Mouse (Mus musculus) frontal cortex, adult (tissue): Measurements from ENCODE around the gene Nup210.
"Not testable (repeated sequence)": the region's sequence is repeated elsewhere in the genome, so short reads cannot be mapped to it uniquely, and the experiment has no call there.

Source experiments
- ATAC-seq: cut with Nextera tagmentation; 2 replicates; pipeline ENCODE4 v1.9.2; 2017; ENCODE audit warnings: mild to moderate bottlenecking, moderate library complexity, mixed read lengths; ENCODE audit not compliant: low TSS enrichment

Gene Nup210

DNA sequence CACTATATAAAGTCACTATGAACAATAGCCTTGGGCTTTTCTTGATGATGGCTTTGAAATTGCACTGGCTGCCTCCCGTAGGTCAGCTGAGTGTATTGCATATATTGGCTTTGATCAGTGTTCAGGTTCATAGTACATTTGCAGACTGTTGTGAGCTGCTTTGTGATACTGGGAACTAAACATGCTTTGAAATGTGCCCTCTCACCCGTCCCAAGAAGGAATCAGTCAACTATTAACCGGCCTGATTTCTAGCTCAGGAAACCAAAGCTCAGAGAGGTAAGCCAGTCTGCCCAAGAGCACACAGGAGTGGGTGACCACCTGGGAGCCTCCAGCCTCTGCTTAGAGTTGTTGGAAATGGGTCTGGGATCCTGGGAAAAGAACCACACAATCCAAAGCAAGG, 28.4 kb upstream of the Nup210 start:
- ATAC-seq: no peak

GRCm38 (mm10) chr6:91139846-91140245, 23.2 kb upstream of the Nup210 start:
- ATAC-seq: peak; percentile 87

DNA sequence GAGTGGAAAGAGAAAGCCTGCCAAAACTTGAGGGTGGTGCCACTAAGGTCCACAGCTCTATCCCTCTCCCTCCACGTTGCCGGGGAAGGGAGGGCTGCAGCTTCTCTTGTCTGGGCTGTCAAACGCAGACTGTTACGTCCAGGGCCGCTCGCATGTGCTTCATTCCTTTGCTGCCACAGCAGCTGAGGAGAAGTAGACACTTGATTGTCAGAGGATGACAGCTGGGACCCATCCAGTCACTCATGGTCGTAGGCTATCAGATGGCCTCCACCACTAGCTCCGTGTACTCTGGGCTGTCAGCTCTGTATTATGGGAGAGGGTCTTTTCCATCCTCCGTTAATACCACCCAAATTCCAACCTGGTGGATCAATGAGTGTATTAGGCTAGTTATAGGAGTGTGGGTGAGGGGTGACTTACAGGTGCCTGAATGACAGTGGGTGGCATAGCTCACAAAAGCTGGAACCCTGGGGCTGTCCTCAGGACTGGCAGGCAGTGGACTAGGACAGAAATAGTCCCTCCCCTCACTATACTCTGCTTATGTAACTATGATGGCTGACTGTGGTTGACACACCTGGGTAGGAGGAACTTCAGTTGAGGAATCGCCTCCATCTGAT, 20.8 kb upstream of the Nup210 start:
- no peak for ATAC-seq

- ATAC-seq: no peak
Observed at GRCm38 (mm10) chr6:91130856-91131255, 14.2 kb upstream of the Nup210 start.

DNA sequence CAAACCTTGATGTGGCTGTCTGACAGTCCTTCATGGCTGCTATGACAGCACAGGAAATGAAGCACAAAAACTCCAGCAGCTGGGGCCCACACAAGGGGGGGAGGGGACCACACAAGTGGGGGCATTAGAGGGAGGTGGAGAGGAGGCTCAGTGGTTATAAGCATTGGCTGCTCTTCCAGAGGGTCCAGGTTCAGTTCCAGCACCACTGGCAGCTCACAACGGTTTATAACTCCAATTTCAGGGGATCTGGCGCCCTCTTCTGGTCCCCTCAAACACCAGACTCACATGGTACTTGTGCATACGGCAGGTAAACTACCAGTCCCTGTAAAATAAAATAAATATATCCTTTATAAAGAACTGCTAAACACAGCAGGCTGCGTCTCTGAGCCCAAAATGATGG, 12.4 kb upstream of the Nup210 start:
- no peak for ATAC-seq

- no peak for ATAC-seq
Observed at GRCm38 (mm10) chr6:91125228-91125585, 8.6 kb upstream of the Nup210 start.

- no peak for ATAC-seq
Observed at GRCm38 (mm10) chr6:91124286-91125227, 7.9 kb upstream of the Nup210 start.

- no peak for ATAC-seq
Observed at GRCm38 (mm10) chr6:91123453-91123852, 6.8 kb upstream of the Nup210 start.

- ATAC-seq: not testable (repeated sequence)
Observed at GRCm38 (mm10) chr6:91121089-91121488, 4.5 kb upstream of the Nup210 start.

DNA sequence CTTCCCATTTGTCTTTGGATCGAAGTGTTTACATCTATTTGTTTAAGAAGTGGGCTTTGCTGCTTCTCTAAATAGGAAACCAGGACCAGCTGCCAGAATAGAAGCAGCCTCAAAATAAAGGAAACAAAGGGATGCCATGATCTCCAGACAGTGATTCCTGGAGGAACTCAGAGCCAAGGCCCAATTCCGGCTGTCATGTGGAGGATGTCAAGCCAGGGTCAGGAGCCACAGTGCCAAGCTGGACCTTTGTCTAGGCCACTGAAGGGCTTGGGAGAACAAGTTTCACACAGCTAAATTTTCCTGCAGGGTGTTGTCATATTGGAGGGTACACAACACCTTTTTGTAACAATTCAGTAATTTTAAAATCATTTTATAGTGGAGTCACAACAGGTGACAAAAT, 3.6 kb upstream of the Nup210 start:
- no peak for ATAC-seq

- no peak for ATAC-seq
Observed at GRCm38 (mm10) chr6:91118526-91118925, 1.9 kb upstream of the Nup210 start.

DNA sequence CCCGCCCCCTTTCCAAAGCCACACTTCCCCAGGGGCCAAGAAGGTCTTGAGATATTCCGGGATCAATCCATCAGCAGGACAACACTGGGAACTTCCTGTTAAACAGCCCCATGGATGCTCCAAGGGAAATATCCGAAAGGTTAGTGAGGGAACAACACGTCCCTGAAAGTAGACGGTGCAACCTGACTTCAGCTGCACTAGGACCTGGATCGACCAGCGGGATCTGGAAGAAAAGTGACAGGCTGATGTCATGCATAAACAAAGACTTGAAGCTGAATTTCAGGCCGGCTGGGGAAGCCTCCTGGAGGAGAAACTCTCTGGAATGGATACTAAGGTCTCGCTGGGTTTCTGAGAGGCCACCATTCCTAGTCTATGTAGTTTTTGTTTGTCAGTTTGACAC, 520 bp upstream of the Nup210 start:
- peak; percentile 24; the same call in 1 of the 2 replicates for ATAC-seq

DNA sequence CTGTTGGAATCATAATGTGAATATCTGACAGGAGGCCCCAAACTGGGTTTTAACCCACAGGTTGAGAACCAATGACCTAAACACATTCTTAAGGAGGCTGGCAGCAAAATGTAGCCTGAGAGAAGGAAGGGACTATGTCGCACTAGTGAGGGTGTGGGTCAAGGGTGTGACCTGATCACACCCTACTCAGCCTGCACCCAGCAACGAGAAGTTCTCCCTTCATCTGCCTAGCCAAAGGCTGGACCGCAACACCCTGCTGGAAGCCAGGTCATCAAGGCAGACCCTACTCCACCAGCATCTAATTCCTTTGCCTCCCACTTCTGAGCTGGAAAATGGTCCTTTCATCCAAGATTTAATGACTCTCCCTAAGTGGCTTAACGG, 776 bp downstream of the Nup210 start:
- no peak for ATAC-seq

- no peak for ATAC-seq
Observed at GRCm38 (mm10) chr6:91115158-91115557, 1.5 kb downstream of the Nup210 start.

DNA sequence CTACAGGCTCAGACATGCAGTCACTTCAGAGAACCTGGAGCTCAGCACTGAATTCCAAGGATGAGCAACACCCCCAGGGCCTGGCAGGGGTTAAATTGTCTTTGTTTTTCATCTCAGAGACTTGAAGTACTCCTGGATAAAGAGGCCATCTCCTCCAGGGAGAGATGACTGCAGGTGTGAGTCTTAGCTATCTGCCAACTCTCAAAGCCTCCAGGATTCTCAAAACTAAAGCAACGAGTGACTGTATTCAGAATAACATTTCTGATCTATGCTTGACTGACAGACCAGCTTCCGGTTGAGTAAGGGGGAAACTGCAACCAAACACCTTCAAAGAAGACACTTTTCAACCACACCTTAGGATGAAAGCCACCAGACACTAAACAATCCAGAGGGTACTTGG, 1.9 kb downstream of the Nup210 start:
- ATAC-seq: no peak

DNA sequence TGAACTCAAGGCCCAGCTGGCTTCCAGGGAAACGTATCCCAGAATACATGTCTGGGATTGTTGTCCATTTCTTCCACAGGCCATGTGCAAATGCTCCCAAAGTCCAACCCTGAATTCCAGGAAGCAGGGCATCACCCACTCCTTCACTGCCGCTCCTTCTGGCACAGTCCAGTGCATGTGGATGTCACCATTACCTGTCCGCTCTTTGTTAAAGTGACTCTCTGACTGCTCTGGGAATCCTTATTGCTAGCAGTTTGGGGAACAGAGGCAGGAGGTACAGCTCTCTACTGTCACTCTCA, 4.7 kb downstream of the Nup210 start:
- ATAC-seq: no peak

DNA sequence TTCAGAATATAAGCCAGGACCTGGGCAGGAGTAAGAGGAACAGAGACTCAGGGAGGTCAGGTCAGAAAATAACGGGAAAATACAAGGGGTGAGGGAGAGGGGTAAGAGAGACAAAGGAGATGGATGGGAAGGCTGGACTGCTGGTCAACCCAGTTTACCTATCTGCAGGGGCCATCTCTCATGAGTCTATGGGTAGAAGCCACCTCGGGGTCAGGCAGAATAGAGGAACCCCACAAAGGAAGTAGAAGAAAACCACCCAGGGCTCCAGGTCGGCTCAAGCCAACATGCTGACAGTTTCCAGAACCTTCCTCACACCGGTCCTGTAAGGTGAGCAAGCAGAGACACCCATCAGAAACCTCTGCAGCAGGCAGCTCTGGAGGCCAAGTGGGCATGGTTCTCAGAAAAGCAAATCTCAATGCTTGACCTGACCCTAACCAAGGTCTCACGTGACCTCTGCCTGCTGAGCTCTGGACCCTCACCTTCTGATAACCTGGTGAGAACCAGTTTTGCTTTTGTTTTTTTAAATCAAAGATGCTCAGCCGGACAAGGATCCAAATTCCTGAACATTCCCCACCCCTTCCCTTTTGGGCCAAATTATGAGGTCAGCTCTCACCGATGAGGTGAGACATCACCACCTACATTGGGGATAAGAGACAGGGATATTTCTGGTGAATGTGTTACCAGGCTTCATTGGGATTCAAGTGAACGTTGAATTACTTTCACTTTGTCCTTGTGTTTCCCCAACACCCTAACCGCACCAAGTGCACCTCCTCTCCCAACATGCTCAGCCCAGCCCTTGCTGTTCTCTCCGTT, 5.3 kb downstream of the Nup210 start:
- ATAC-seq: no peak

GRCm38 (mm10) chr6:91110323-91111020, 6.2 kb downstream of the Nup210 start:
- no peak for ATAC-seq

DNA sequence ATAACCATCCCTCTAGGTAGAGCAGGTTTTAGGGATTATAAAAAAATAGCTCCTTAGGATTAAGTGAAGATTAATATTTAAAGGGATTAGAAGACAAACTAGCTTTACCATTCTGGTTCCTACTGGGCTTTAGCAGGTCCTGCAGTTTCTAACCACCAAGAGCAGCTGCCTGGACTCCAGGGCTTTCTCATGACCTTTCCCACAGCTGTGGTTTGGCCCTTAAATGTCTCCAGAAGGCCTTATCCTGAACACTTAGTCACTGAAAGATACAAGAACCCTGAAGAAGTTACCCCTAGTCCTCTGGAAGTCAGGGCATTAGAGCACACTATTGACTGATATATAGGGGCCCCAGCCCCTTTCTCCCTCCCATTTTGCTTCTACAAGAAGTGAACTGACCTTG, 7.1 kb downstream of the Nup210 start:
- no peak for ATAC-seq

GRCm38 (mm10) chr6:91108917-91109450, 7.6 kb downstream of the Nup210 start:
- ATAC-seq: no peak

- no peak for ATAC-seq
Observed at GRCm38 (mm10) chr6:91108301-91108916, 8.2 kb downstream of the Nup210 start.
